Mouse (Mus musculus) CH12.LX (cell line): ENCODE results near the gene Caln1. TPM values are rescaled to one million over a fixed set of nuclear protein-coding genes. Genes with fewer than 3 reads are reported as not detected.

Experiments
- DNase-seq: peaks from one replicate; pipeline ENCODE4 v3.0.0-alpha.2; 2013; ENCODE audit errors: extremely low read depth
- H3K27ac ChIP-seq: 2 replicates; pipeline ENCODE4 v1.5.1; 2012; ENCODE audit warnings: low read depth, mild to moderate bottlenecking, control low read depth, moderate library complexity; ENCODE audit not compliant: insufficient read depth
- H3K27me3 ChIP-seq: replicated peaks from 2 replicates; pipeline ENCODE3; 2012; ENCODE audit warnings: inconsistent platforms
- H3K36me3 ChIP-seq, 2 experiments: replicated peaks in 1 of 2; 2 replicates each; pipeline versions ENCODE3 to v1.6.1; 2012; ENCODE audit warnings: inconsistent platforms in 1 of 2, low read length in 1 of 2, mild to moderate bottlenecking in 1 of 2, mixed read lengths in 1 of 2, moderate library complexity in 1 of 2; ENCODE audit not compliant: control insufficient read depth in 1 of 2, insufficient read depth in 1 of 2
- H3K4me1 ChIP-seq, 2 experiments: 2 replicates each; pipeline ENCODE4 v1.6.1; 2012; ENCODE audit warnings: inconsistent platforms in 1 of 2, moderate library complexity in 1 of 2; ENCODE audit not compliant: insufficient read depth in 2 of 2, control insufficient read depth in 1 of 2
- H3K4me2 ChIP-seq: 2 replicates; pipeline ENCODE4 v1.6.1; 2012; ENCODE audit warnings: low read depth, mild to moderate bottlenecking, control low read depth; ENCODE audit not compliant: poor library complexity, insufficient read depth, severe bottlenecking
- H3K4me3 ChIP-seq, 3 experiments: fragments of 150-350 bp in 1 of 3; sonication (generic) in 1 of 3; replicated peaks in 1 of 3; 2 replicates each; pipeline versions ENCODE3 to v1.5.1; 2011 to 2012; ENCODE audit warnings: low read depth in 2 of 3, low read length in 2 of 3, mild to moderate bottlenecking in 2 of 3, moderate library complexity in 2 of 3, control low read depth in 1 of 3, improper control_type of control experiment in 1 of 3, inconsistent platforms in 1 of 3, mixed read lengths in 1 of 3; ENCODE audit not compliant: poor library complexity in 1 of 3
- H3K79me2 ChIP-seq: replicated peaks from 2 replicates; pipeline ENCODE4 v1.6.1; 2012; ENCODE audit warnings: mild to moderate bottlenecking, moderate library complexity; ENCODE audit not compliant: control insufficient read depth, poor library complexity, insufficient read depth, severe bottlenecking; ENCODE audit errors: extremely low read depth
- H3K9ac ChIP-seq: 2 replicates; pipeline ENCODE4 v1.6.1; 2012; ENCODE audit warnings: low read depth, mild to moderate bottlenecking, control low read depth, moderate library complexity; ENCODE audit not compliant: insufficient read depth
- H3K9me3 ChIP-seq: replicated peaks from 2 replicates; pipeline ENCODE3; 2012; ENCODE audit warnings: low read length, inconsistent platforms, mixed read lengths
- BHLHE40 ChIP-seq: IDR thresholded peaks from 2 replicates; pipeline ENCODE4 v1.6.1; 2011; ENCODE audit warnings: mild to moderate bottlenecking, low read depth, low read length, improper control_type of control experiment
- CHD1 ChIP-seq: IDR thresholded peaks from 2 replicates; pipeline ENCODE4 v1.6.1; 2012; ENCODE audit warnings: low read depth, low read length, improper control_type of control experiment, inconsistent platforms
- CHD2 ChIP-seq: IDR thresholded peaks from 2 replicates; pipeline ENCODE4 v1.6.1; 2011; ENCODE audit warnings: low read length, improper control_type of control experiment
- CTCF ChIP-seq, 2 experiments: IDR thresholded peaks in 1 of 2; conservative IDR thresholded peaks in 1 of 2; 2 replicates each; pipeline ENCODE4 v1.5.1; 2011 to 2012; ENCODE audit warnings: low read depth in 2 of 2, low read length in 2 of 2, improper control_type of control experiment in 1 of 2, inconsistent platforms in 1 of 2, mild to moderate bottlenecking in 1 of 2, moderate library complexity in 1 of 2
- E2F4 ChIP-seq: IDR thresholded peaks from 2 replicates; pipeline ENCODE4 v1.6.1; 2011; ENCODE audit warnings: low read depth, low read length, improper control_type of control experiment; ENCODE audit not compliant: insufficient replicate concordance
- ELF1 ChIP-seq: IDR thresholded peaks from 2 replicates; pipeline ENCODE4 v1.6.1; 2014; ENCODE audit warnings: low read depth, mild to moderate bottlenecking, inconsistent platforms, low read length, improper control_type of control experiment
- EP300 ChIP-seq: IDR thresholded peaks from 2 replicates; pipeline ENCODE4 v1.6.1; 2011; ENCODE audit warnings: low read length, improper control_type of control experiment
- GABPA ChIP-seq: IDR thresholded peaks from 2 replicates; pipeline ENCODE4 v1.6.1; 2012; ENCODE audit warnings: low read depth, low read length, improper control_type of control experiment, inconsistent platforms; ENCODE audit not compliant: insufficient replicate concordance
- HCFC1 ChIP-seq: IDR thresholded peaks from 2 replicates; pipeline ENCODE4 v1.6.1; 2012; ENCODE audit warnings: low read depth, mild to moderate bottlenecking, inconsistent platforms, low read length, improper control_type of control experiment
- IRF4 ChIP-seq: IDR thresholded peaks from 2 replicates; pipeline ENCODE4 v1.6.1; 2014; ENCODE audit warnings: low read depth, mild to moderate bottlenecking, inconsistent platforms, low read length, improper control_type of control experiment
- JUND ChIP-seq: conservative IDR thresholded peaks from 2 replicates; pipeline ENCODE4 v1.6.1; 2011; ENCODE audit warnings: low read depth, low read length, improper control_type of control experiment
- KAT2A ChIP-seq: IDR thresholded peaks from 2 replicates; pipeline ENCODE4 v1.6.1; 2012; ENCODE audit warnings: low read length, improper control_type of control experiment, inconsistent platforms; ENCODE audit not compliant: insufficient replicate concordance
- MAFK ChIP-seq: IDR thresholded peaks from 2 replicates; pipeline ENCODE4 v1.6.1; 2011; ENCODE audit warnings: low read length, improper control_type of control experiment; ENCODE audit not compliant: insufficient replicate concordance
- MAZ ChIP-seq: IDR thresholded peaks from 2 replicates; pipeline ENCODE4 v1.6.1; 2012; ENCODE audit warnings: low read depth, mild to moderate bottlenecking, inconsistent platforms, low read length, improper control_type of control experiment, moderate library complexity
- MEF2A ChIP-seq: IDR thresholded peaks from 2 replicates; pipeline ENCODE4 v1.6.1; 2014; ENCODE audit warnings: low read depth, mild to moderate bottlenecking, inconsistent platforms, low read length, improper control_type of control experiment, borderline replicate concordance
- PAX5 ChIP-seq: IDR thresholded peaks from 2 replicates; pipeline ENCODE4 v1.6.1; 2012; ENCODE audit warnings: low read length, inconsistent platforms, mixed read lengths
- POLR2A ChIP-seq: IDR thresholded peaks from 2 replicates; pipeline ENCODE4 v1.6.1; 2011; ENCODE audit warnings: low read depth, mild to moderate bottlenecking, improper control_type of control experiment, low read length
- RCOR1 ChIP-seq: conservative IDR thresholded peaks from 2 replicates; pipeline ENCODE4 v1.6.1; 2012; ENCODE audit warnings: low read depth, mild to moderate bottlenecking, inconsistent platforms, low read length, improper control_type of control experiment
- SIN3A ChIP-seq: IDR thresholded peaks from 2 replicates; pipeline ENCODE4 v1.6.1; 2012; ENCODE audit warnings: low read length, improper control_type of control experiment, inconsistent platforms
- TBP ChIP-seq: conservative IDR thresholded peaks from 2 replicates; pipeline ENCODE4 v1.6.1; 2011; ENCODE audit warnings: low read depth, low read length, improper control_type of control experiment
- TCF12 ChIP-seq: IDR thresholded peaks from 2 replicates; pipeline ENCODE4 v1.6.1; 2014; ENCODE audit warnings: low read depth, mild to moderate bottlenecking, inconsistent platforms, low read length, improper control_type of control experiment
- USF1 ChIP-seq: IDR thresholded peaks from 2 replicates; pipeline ENCODE4 v1.6.1; 2014; ENCODE audit warnings: low read depth, mild to moderate bottlenecking, inconsistent platforms, low read length, improper control_type of control experiment
- USF2 ChIP-seq: conservative IDR thresholded peaks from 2 replicates; pipeline ENCODE4 v1.6.1; 2011; ENCODE audit warnings: low read depth, low read length, improper control_type of control experiment
- ZC3H11A ChIP-seq: IDR thresholded peaks from 2 replicates; pipeline ENCODE4 v1.6.1; 2012; ENCODE audit warnings: low read depth, mild to moderate bottlenecking, inconsistent platforms, low read length, improper control_type of control experiment
- ZMIZ1 ChIP-seq: IDR thresholded peaks from 2 replicates; pipeline ENCODE4 v1.6.1; 2012; ENCODE audit warnings: low read depth, mild to moderate bottlenecking, inconsistent platforms, low read length, improper control_type of control experiment
- ZNF384 ChIP-seq: IDR thresholded peaks from 2 replicates; pipeline ENCODE4 v1.6.1; 2012; ENCODE audit warnings: low read depth, low read length, improper control_type of control experiment, inconsistent platforms
- dilution Hi-C: fragments of 300-500 bp; cut with MboI; formaldehyde crosslinking; loops from 2 replicates; pipeline ENCODE4 v1.14.3; 2020; ENCODE audit warnings: low sequenced_read_pairs; ENCODE audit not compliant: extremely low pct_unique_long_range_greater_than_20kb, extremely low pct_ligation_motif_present
- in situ Hi-C: fragments of 300-500 bp; cut with MboI; formaldehyde crosslinking; loops from 3 replicates; pipeline ENCODE4 v1.14.3; 2019; ENCODE audit warnings: low sequenced_read_pairs, low pct_ligation_motif_present, low pct_unique_long_range_greater_than_20kb, mixed read lengths
- polyA plus RNA-seq: library from polyadenylated mRNA; unstranded; fragments of >175 nt; gene quantifications from 2 replicates; pipeline ENCODE4 v1.2.1, GENCODE M21; 2012; ENCODE audit warnings: low read depth; ENCODE audit not compliant: insufficient read length
- total RNA-seq, 2 experiments: library from RNA; depleted of rRNA; stranded (reverse); fragments of 300-350 nt in 1 of 2; fragments of >200 nt in 1 of 2; gene quantifications; 2 replicates each; pipeline ENCODE4 v1.2.3; 2012 to 2014

The Caln1 gene
- total and polyA plus RNA-seq, 3 experiments: under 0.01 TPM; not detected in 2

- peaks cover 57% of the 10 kb centered on the region for H3K9me3 ChIP-seq
- no peak overlapping the region for H3K27ac ChIP-seq
- DNase-seq: no peak
- dilution Hi-C loops (no loop called here), in situ Hi-C loops (loop anchor here (10.0 kb wide), 1 partner anchor 241 kb away; no protein-coding TSS in a partner anchor)
- H3K79me2 ChIP-seq: no peaks in the 10 kb centered on the region; the same call in 1 of the 2 replicates
- TF ChIP-seq CHD1 (no peak), PAX5 (no peak), USF1 (no peak), USF2 (no peak), ZC3H11A (no peak), BHLHE40 (no peak), POLR2A (no peak), MAZ (no peak), TCF12 (no peak), MEF2A (no peak), TBP (no peak), ZMIZ1 (no peak), E2F4 (no peak), RCOR1 (no peak)
- H3K36me3 ChIP-seq: no peaks in the 10 kb centered on the region
- H3K4me2 ChIP-seq: no peak overlapping the region
- peaks cover 0 to 10% of the 10 kb centered on the region in 2 experiments; a peak in 1 of 4 replicates for H3K4me1 ChIP-seq
- H3K9ac ChIP-seq: no peak overlapping the region
- no peak overlapping the region for H3K4me3 ChIP-seq
- H3K27me3 ChIP-seq: no peaks in the 10 kb centered on the region
Observed at GRCm38 (mm10) chr5:130614209-130614608, 245.0 kb downstream of the Caln1 start.

GRCm38 (mm10) chr5:130620060-130620459 is 250.8 kb downstream of the Caln1 start:
- dilution Hi-C loops: no loop called here
- Histone ChIP-seq H3K9ac (no peak overlapping the region), H3K4me2 (no peak overlapping the region), H3K4me3 (no peak overlapping the region), H3K79me2 (no peaks in the 10 kb centered on the region), H3K27ac (no peak overlapping the region), H3K27me3 (no peaks in the 10 kb centered on the region), H3K36me3 (no peaks in the 10 kb centered on the region), H3K4me1 (no peaks in the 10 kb centered on the region), H3K9me3 (peaks cover 46% of the 10 kb centered on the region)
- DNase-seq: no peak
- TF ChIP-seq JUND: no peak
- TF ChIP-seq HCFC1: no peak
- no peak for TF ChIP-seq CHD2
- TF ChIP-seq CHD1: no peak
- TF ChIP-seq PAX5: no peak
- no peak for TF ChIP-seq GABPA
- no peak for TF ChIP-seq MAZ
- TF ChIP-seq KAT2A: no peak
- no peak for TF ChIP-seq ZNF384
- TF ChIP-seq ZMIZ1: no peak
- TF ChIP-seq EP300: no peak
- TF ChIP-seq BHLHE40: no peak
- TF ChIP-seq SIN3A: no peak
- TF ChIP-seq ELF1: no peak
- no peak for TF ChIP-seq MAFK
- no peak for TF ChIP-seq IRF4
- TF ChIP-seq USF2: no peak
- TF ChIP-seq ZC3H11A: no peak
- no peak for TF ChIP-seq CTCF (conservative IDR thresholded peaks at IDR 0.05 in 1 of 2, IDR thresholded peaks at IDR 0.05 in 1 of 2; ENCODE audit: low read depth in 2 of 2, low read length in 2 of 2)
- in situ Hi-C loops: no loop called here
